Mouse (Mus musculus): ENCODE data around the gene Celf2.

Gene Celf2

GRCm38 (mm10) chr2:7193413-7193812 is 315.9 kb downstream of the Celf2 start:
- DNase-seq (ENCODE audit: low read depth): no peak

GRCm38 (mm10) chr2:7179186-7179585 is 330.2 kb downstream of the Celf2 start:
- no peak for DNase-seq (ENCODE audit: low read depth)

- DNase-seq (ENCODE audit: low read depth): no peak
Measured at GRCm38 (mm10) chr2:7173271-7174064, 335.9 kb downstream of the Celf2 start.

GRCm38 (mm10) chr2:7171087-7171696 is 338.2 kb downstream of the Celf2 start:
- DNase-seq (ENCODE audit: low read depth): no peak

- no peak for DNase-seq (ENCODE audit: low read depth)
Measured at GRCm38 (mm10) chr2:7165786-7166185, 343.6 kb downstream of the Celf2 start.

GRCm38 (mm10) chr2:7160108-7160507 is 349.3 kb downstream of the Celf2 start:
- DNase-seq (ENCODE audit: low read depth): peak; percentile 13

- no peak for DNase-seq (ENCODE audit: low read depth)
Measured at GRCm38 (mm10) chr2:7147303-7147702, 362.1 kb downstream of the Celf2 start.

- DNase-seq (ENCODE audit: low read depth): no peak
Measured at GRCm38 (mm10) chr2:7145541-7146043, 363.8 kb downstream of the Celf2 start.

GRCm38 (mm10) chr2:7144871-7145270 is 364.5 kb downstream of the Celf2 start:
- no peak for DNase-seq (ENCODE audit: low read depth)

- no peak for DNase-seq (ENCODE audit: low read depth)
Measured at GRCm38 (mm10) chr2:7123366-7123765, 386.0 kb downstream of the Celf2 start.

GRCm38 (mm10) chr2:7115801-7116200 is 393.6 kb downstream of the Celf2 start:
- DNase-seq (ENCODE audit: low read depth): no peak

GRCm38 (mm10) chr2:7115161-7115560 is 394.2 kb downstream of the Celf2 start:
- no peak for DNase-seq (ENCODE audit: low read depth)

GRCm38 (mm10) chr2:7113738-7114137 is 395.6 kb downstream of the Celf2 start:
- DNase-seq (ENCODE audit: low read depth): no peak

- DNase-seq (ENCODE audit: low read depth): no peak
Measured at GRCm38 (mm10) chr2:7112156-7112813, 397.1 kb downstream of the Celf2 start.

- DNase-seq (ENCODE audit: low read depth): no peak
Measured at GRCm38 (mm10) chr2:7093414-7093813, 415.9 kb downstream of the Celf2 start.

- DNase-seq (ENCODE audit: low read depth): no peak
Measured at GRCm38 (mm10) chr2:7092641-7093040, 416.7 kb downstream of the Celf2 start.

- DNase-seq (ENCODE audit: low read depth): peak; percentile 9
Measured at GRCm38 (mm10) chr2:7090496-7090895, 418.9 kb downstream of the Celf2 start.

GRCm38 (mm10) chr2:7089069-7089834 is 420.1 kb downstream of the Celf2 start:
- DNase-seq (ENCODE audit: low read depth): no peak

GRCm38 (mm10) chr2:7088536-7088935 is 420.8 kb downstream of the Celf2 start:
- DNase-seq (ENCODE audit: low read depth): no peak

- no peak for DNase-seq (ENCODE audit: low read depth)
Measured at GRCm38 (mm10) chr2:7087480-7087879, 421.9 kb downstream of the Celf2 start.

GRCm38 (mm10) chr2:7083489-7084090 is 425.8 kb downstream of the Celf2 start:
- DNase-seq (ENCODE audit: low read depth): no peak

Data from 416B (cell line).